Mouse (Mus musculus) kidney, embryonic 16.5 days (tissue): ENCODE measurements at regions not wholly inside any gene's neighbourhood (a gene's known extent, or its start where the extent isn't known, plus 50 kb on each side); places are given as distances from the start of the nearest gene placed in this dataset.

Experiments
- ATAC-seq: fragments of 200-750 bp; cut with Nextera tagmentation; 2 replicates; pipeline ENCODE4 v1.8.0; 2017; ENCODE audit warnings: moderate TSS enrichment; ENCODE audit not compliant: low FRiP score, low TSS enrichment
- H3K27ac ChIP-seq: fragments of 300-500 bp; sonication (generic); 2 replicates; pipeline ENCODE4 v1.5.1; 2014; ENCODE audit warnings: low read length
- H3K27me3 ChIP-seq: fragments of 300-500 bp; sonication (generic); 2 replicates; pipeline ENCODE4 v1.6.1; 2014; ENCODE audit warnings: low read length, control low read depth, mixed read lengths; ENCODE audit not compliant: insufficient read depth
- H3K36me3 ChIP-seq: fragments of 300-500 bp; sonication (generic); 2 replicates; pipeline ENCODE4 v1.6.1; 2014; ENCODE audit warnings: low read length, control low read depth, mixed read lengths; ENCODE audit not compliant: insufficient read depth
- H3K4me1 ChIP-seq: fragments of 300-500 bp; sonication (generic); 2 replicates; pipeline ENCODE4 v1.6.1; 2014; ENCODE audit warnings: low read length, control low read depth, mixed read lengths; ENCODE audit not compliant: insufficient read depth
- H3K4me2 ChIP-seq: fragments of 300-500 bp; sonication (generic); replicated peaks from 2 replicates; pipeline ENCODE4 v1.6.1; 2014; ENCODE audit warnings: low read depth, low read length
- H3K4me3 ChIP-seq: fragments of 300-500 bp; sonication (generic); 2 replicates; pipeline ENCODE4 v1.5.1; 2014; ENCODE audit warnings: mild to moderate bottlenecking, low read length
- H3K9ac ChIP-seq: fragments of 300-500 bp; sonication (generic); replicated peaks from 2 replicates; pipeline ENCODE4 v1.6.1; 2014; ENCODE audit warnings: low read length
- H3K9me3 ChIP-seq: fragments of 300-500 bp; sonication (generic); 2 replicates; pipeline ENCODE4 v1.6.1; 2016; ENCODE audit warnings: low read length, control low read depth
- WGBS: fragments of 180-500 bp; shearing (Covaris S2); extraction: QIAGEN DNeasy Blood & Tissue Kit; methylation state at CpG from one replicate; pipeline ENCODE4 v1.1.7; 2014; 5-methylcytosine and 5-hydroxymethylcytosine counted together

DNA sequence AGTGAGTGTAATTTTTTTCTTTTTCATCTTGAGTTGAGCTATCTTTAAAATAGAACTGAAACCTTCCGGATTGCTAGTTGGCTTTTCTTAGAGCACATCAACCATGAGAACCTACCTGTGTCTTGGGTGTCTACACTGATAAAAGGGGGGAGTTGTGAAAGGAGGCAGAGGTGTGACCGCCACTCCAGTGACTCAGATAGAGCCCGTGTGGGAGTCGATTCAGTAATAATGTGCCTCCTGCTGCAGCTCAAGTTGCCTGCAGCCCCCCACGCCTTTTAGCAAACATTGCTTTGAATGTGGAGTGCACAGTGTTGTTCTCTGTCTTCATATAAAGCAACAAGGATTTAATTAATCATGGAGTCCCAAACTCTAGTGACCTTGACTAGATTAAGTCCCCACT lies 162.6 kb downstream of the Kcnrg start:
- no peak overlapping the region for H3K4me3 ChIP-seq
- no peak overlapping the region for H3K27ac ChIP-seq
- H3K36me3 ChIP-seq = no peaks in the 10 kb centered on the region
- no peaks in the 10 kb centered on the region for H3K27me3 ChIP-seq
- H3K4me1 ChIP-seq = peaks cover 3% of the 10 kb centered on the region; the same call in 1 of the 2 replicates
- H3K9ac ChIP-seq = no peak overlapping the region
- peak; percentile 27; the same call in 1 of the 2 replicates for ATAC-seq
- H3K4me2 ChIP-seq = no peak overlapping the region
- WGBS = 33% methylated on average over 5 of the region's 5 CpGs
- H3K9me3 ChIP-seq = no peaks in the 10 kb centered on the region

DNA sequence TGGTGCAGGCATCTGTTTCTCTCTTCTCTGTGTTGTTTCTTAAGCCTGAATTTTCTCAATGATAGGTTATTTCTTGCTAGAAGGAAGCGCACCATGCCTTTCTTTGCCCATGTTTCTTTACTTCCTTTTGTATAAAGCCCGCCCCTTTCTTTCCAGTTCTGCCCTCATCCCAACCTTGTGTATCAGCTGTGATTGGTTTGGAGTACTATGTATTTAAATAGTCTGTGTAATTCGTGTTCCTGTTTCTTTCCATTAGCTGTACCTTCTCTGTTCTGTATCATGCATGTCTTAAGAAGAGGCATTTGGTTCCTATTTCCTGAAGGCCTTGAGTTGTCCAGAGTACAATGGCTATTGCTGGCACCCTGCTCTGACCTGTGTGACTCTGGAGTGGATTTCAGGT lies 166.9 kb downstream of the Kcnrg start:
- 85% methylated on average over 3 of the region's 3 CpGs for WGBS

DNA sequence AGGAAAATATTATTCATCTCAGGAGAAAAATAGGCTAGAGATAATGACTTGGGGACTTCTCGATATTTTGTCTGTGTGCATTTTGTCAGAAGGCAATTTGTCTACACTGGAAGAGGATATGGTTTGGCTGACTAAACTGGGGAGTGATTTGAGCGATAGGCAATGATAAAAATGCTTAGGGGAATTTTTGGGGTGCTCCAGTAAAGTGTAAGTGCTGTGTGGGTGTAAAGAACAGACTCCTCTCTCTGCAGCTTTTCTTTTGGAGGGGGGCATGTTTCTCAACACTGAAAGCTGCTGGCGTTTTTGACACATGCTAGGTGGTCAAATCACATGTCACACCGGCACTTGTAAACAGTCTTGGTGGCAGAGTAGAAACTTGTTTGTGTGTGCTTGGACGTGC lies 171.4 kb downstream of the Kcnrg start:
- no peak overlapping the region for H3K27ac ChIP-seq

More for the DNA sequence above, 166.9 kb downstream of the Kcnrg start:
- Histone ChIP-seq H3K27me3 (no peaks in the 10 kb centered on the region), H3K27ac (no peak overlapping the region), H3K4me3 (no peak overlapping the region), H3K9me3 (no peaks in the 10 kb centered on the region), H3K4me1 (peaks cover 4% of the 10 kb centered on the region; the same call in 1 of the 2 replicates), H3K4me2 (no peak overlapping the region), H3K9ac (no peak overlapping the region), H3K36me3 (no peaks in the 10 kb centered on the region)
- ATAC-seq = no peak

GRCm38 (mm10) chr14:61783206-61783605 lies 175.9 kb downstream of the Kcnrg start:
- H3K4me3 ChIP-seq = no peak overlapping the region
- no peak overlapping the region for H3K4me2 ChIP-seq
- no peaks in the 10 kb centered on the region for H3K36me3 ChIP-seq
- ATAC-seq = no peak
- WGBS = 83% methylated on average over 3 of the region's 3 CpGs
- 0 out of 2 replicates have a peak, but pooled peaks cover 3% of the 10 kb centered on the region for H3K4me1 ChIP-seq
- no peak overlapping the region for H3K27ac ChIP-seq
- no peak overlapping the region for H3K9ac ChIP-seq
- H3K9me3 ChIP-seq = no peaks in the 10 kb centered on the region
- no peaks in the 10 kb centered on the region for H3K27me3 ChIP-seq

More for the DNA sequence above, 171.4 kb downstream of the Kcnrg start:
- no peak for ATAC-seq
- no peaks in the 10 kb centered on the region for H3K9me3 ChIP-seq
- WGBS = 86% methylated on average over 5 of the region's 5 CpGs
- no peak overlapping the region for H3K9ac ChIP-seq
- H3K4me1 ChIP-seq = 0 out of 2 replicates have a peak, but pooled peaks cover 3% of the 10 kb centered on the region
- no peaks in the 10 kb centered on the region for H3K27me3 ChIP-seq
- no peaks in the 10 kb centered on the region for H3K36me3 ChIP-seq
- H3K4me2 ChIP-seq = no peak overlapping the region
- H3K4me3 ChIP-seq = no peak overlapping the region

GRCm38 (mm10) chr14:61784609-61785008 lies 177.4 kb downstream of the Kcnrg start:
- WGBS = 90% methylated on average over 4 of the region's 4 CpGs
- H3K4me3 ChIP-seq = no peak overlapping the region
- H3K9ac ChIP-seq = no peak overlapping the region

DNA sequence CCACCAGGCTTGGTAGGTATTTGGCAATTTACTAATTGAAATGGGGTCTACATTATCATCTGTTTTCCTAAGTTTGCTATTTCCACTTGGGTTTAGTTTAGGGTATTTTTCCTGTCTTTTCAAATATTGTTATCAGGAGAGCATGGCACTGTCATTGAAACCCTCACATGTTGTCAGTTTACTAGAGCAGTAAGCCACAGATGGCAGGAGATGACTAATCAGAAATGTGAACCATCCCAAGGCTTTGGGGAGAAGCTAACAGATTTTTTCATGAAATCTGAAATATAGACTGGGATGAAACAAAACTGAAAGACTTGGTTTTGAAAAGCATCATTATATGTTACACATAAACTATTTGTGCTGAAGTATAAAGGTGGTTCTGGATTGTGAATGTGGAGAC lies 178.8 kb downstream of the Kcnrg start:
- no peak overlapping the region for H3K4me2 ChIP-seq
- no peak overlapping the region for H3K9ac ChIP-seq
- no peaks in the 10 kb centered on the region for H3K36me3 ChIP-seq
- H3K4me3 ChIP-seq = no peak overlapping the region
- no peak overlapping the region for H3K27ac ChIP-seq
- peaks cover 9% of the 10 kb centered on the region; the same call in 1 of the 2 replicates for H3K4me1 ChIP-seq
- no peaks in the 10 kb centered on the region for H3K27me3 ChIP-seq
- no peak for ATAC-seq
- no peaks in the 10 kb centered on the region for H3K9me3 ChIP-seq

More at GRCm38 (mm10) chr14:61784609-61785008, 177.4 kb downstream of the Kcnrg start:
- Histone ChIP-seq H3K27ac (no peak overlapping the region), H3K9me3 (no peaks in the 10 kb centered on the region), H3K27me3 (no peaks in the 10 kb centered on the region), H3K4me1 (peaks cover 9% of the 10 kb centered on the region; the same call in 1 of the 2 replicates), H3K36me3 (no peaks in the 10 kb centered on the region), H3K4me2 (no peak overlapping the region)
- no peak for ATAC-seq

DNA sequence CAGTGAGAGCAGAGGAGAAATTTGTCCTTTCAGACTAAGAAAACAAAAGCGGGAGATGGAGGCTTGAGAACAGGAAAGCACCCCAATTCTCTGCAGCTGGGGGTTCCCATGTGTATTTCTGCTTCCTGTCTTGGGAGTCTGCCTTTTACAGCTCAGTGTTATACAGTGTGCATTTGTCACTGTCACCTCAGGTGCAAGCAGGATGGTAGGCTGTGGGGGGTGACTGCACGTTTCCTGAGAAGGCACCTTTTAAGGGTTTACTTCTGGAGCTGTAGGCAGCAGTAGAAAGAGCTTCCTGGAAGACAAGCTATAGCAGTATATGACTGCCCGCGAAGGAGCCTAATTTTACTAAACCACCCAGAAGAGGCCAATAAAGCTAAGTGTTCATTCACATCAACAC lies 180.5 kb downstream of the Kcnrg start:
- no peaks in the 10 kb centered on the region for H3K36me3 ChIP-seq
- H3K27ac ChIP-seq = no peak overlapping the region
- no peak for ATAC-seq
- 49% methylated on average over 4 of the region's 4 CpGs for WGBS
- no peaks in the 10 kb centered on the region for H3K9me3 ChIP-seq
- peaks cover 9% of the 10 kb centered on the region; the same call in 1 of the 2 replicates for H3K4me1 ChIP-seq
- no peak overlapping the region for H3K9ac ChIP-seq
- no peak overlapping the region for H3K4me2 ChIP-seq
- no peak overlapping the region for H3K4me3 ChIP-seq
- no peaks in the 10 kb centered on the region for H3K27me3 ChIP-seq

DNA sequence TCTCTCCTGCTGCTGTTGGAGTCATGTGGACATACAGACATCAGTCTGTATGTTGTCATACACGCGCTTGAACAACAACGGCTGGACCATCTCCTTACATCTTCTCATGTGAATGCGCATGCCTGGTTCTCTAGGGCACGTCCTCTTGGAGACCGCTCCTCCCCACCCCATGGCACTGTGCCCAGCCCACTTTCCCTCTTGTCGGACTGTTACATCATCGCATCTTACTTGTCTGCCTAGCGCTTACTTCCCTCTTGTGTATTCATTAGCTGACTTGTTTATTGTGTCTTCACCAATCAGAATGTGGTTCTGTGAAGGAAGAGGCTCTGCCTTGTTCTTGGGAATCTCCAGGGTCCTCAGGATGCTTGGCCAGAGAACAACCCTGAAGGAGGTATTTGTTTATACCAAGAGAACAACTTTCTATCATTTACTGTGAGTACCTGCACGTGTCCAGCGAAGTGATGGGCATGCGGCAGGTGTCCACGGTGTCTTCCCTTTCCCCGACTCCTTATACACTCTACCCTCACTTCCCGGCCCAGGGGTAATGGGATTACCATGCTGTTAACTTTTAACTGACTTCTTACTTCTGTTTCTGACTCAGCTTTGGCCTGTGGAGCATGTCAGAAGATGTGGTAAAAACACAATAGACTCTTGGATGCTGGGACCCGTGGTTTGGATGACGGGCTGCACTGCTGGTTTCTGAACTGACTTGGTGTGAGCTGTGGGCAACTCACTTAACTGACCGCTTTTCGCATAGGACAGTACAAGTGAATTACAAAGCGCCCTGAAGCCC lies 181.9 kb downstream of the Kcnrg start:
- Histone ChIP-seq H3K4me2 (0 out of 2 replicates have a peak overlapping the region, but pooled peaks have one; percentile 12), H3K27me3 (no peaks in the 10 kb centered on the region), H3K9me3 (0 out of 2 replicates have a peak, but pooled peaks cover 4% of the 10 kb centered on the region), H3K4me3 (no peak overlapping the region), H3K9ac (no peak overlapping the region), H3K27ac (no peak overlapping the region), H3K4me1 (peaks cover 9% of the 10 kb centered on the region; the same call in 1 of the 2 replicates), H3K36me3 (no peaks in the 10 kb centered on the region)
- ATAC-seq = 0 out of 2 replicates have a peak, but pooled peaks have one; percentile 19
- 77% methylated on average over 20 of the region's 20 CpGs for WGBS

DNA sequence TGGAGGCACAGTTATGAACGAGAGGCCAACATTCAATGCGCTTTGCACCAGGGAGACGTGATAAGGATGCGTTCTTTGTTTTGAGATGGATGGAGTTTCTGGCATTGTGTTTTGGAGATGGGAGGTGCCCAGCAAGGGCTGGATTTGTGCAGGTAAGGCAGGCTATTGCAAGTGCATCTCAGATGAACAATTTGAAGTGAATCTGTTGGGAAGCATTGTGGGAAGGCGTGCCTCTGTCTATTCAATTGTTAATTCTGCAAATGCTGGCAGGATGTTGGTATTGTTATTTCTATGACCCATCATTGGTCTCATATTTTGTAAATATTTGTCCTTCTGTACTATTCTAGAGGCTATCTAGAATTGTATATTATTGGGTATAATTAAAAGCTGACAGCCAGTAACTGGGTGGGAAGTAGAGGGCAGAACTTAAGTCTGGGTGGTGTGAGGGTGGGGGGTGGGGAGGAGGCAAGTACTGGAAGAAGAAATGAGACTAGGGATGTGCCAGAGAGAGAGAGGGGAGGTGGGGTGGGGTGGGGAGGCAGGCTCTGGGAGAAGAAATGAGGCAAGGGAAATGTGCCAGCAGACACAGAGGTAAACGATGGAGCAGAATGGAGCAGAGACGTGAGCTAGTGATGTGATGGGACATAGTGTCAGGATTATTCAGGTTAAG lies 188.9 kb downstream of the Kcnrg start:
- Histone ChIP-seq H3K27me3 (no peaks in the 10 kb centered on the region), H3K4me1 (no peaks in the 10 kb centered on the region), H3K27ac (no peak overlapping the region), H3K4me2 (no peak overlapping the region), H3K9me3 (0 out of 2 replicates have a peak, but pooled peaks cover 6% of the 10 kb centered on the region), H3K36me3 (no peaks in the 10 kb centered on the region), H3K9ac (no peak overlapping the region), H3K4me3 (no peak overlapping the region)
- 83% methylated on average over 7 of the region's 7 CpGs for WGBS
- no peak for ATAC-seq

DNA sequence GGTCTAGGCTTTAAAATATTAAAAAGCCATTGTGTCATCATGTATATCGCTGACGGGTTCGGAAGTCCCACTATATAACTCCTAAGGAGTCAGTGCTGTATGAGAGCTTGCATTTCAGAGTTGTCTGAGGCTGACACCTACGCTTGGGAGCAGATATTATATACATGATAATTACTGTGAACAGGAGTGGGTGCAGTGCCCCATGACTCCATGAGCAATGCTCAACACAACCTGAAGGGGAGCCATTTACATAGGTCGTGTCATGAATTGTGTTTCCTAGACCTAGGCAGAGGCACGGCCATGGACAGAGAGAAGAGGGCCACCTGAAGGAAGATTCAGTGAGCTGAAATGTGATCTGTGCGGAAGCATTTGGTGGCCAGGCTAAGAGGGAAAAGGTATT lies 189.4 kb downstream of the Kcnrg start:
- 88% methylated on average over 7 of the region's 7 CpGs for WGBS
- ATAC-seq = no peak
- no peaks in the 10 kb centered on the region for H3K4me1 ChIP-seq
- H3K4me2 ChIP-seq = no peak overlapping the region
- no peaks in the 10 kb centered on the region for H3K27me3 ChIP-seq
- H3K9me3 ChIP-seq = 0 out of 2 replicates have a peak, but pooled peaks cover 6% of the 10 kb centered on the region
- H3K9ac ChIP-seq = no peak overlapping the region
- H3K36me3 ChIP-seq = no peaks in the 10 kb centered on the region
- no peak overlapping the region for H3K4me3 ChIP-seq
- no peak overlapping the region for H3K27ac ChIP-seq
